In genomic region chr6:51394963-51395362, GRCm38 (mm10) we compare ENCODE assay signal across 2 mouse cellular contexts. TPM values are rescaled to one million over a fixed set of nuclear protein-coding genes. Genes with fewer than 3 reads are reported as not detected.
"Had no signal": no experiment of that assay in that cellular context is flagged by ENCODE, and none has a peak within 500 bp of the region (broad histone marks: within the 10 kb centered on the region; RNA-seq: fewer than 3 reads in every experiment).

No protein-coding gene starts in this region.

RNA-seq across cellular contexts. Expression of gene Nfe2l3, which starts 37.5 kb away (rescaled TPM):
- total RNA-seq: gastrocnemius, adult 18-20 months; gastrocnemius, adult 8-10 months had no signal
